Mouse (Mus musculus): ENCODE data around the gene Ralgds. TPM values are rescaled to one million over a fixed set of nuclear protein-coding genes. Genes with fewer than 3 reads are reported as not detected.

The Ralgds gene
- polyA plus RNA-seq, 1 experiment: 24.2 TPM

DNA sequence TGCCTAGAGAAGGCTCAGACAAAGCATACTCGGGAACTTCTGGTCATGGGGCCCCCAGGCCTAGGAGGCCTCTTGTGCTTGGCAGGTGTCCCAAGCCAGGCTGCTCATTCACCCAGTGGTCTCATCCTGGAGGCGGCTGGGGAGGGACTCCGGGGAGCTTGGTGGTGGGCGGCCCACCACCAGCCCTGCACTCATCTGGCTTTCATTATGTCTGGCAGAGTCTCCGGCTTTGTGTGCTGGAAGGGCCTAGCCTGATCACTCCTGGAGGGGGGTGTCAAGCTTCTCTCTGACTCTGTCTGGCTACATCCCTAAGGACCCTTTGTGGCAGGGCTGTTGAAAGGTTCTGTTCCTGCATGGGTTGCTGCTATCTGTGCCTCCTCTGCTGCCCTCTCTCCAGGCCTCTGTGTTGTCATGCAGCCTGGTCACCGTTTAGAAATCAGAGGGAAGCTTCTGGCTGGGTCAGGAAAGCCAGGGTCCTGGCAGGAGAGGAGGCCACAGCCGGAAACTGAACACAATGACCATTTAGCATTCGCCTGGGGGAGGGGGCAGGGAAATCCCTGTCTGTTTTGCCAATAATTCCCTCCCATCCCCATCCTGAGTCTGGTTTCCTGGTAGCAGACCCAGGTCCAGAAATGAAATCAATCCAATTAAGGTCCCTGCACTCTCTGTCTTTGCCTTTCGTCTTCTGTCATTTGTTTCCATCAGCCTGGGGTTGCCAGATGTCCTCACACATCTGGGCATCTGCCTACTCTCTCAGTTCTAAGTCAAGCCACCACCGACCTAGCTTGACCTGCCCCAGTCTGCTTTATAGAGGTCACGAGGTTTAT lies 21.7 kb downstream of the Ralgds start:
- Histone ChIP-seq H3ac (ENCODE audit: control insufficient read depth, insufficient read length) (no peak overlapping the region), H3K27me3 (ENCODE audit: control insufficient read depth, insufficient read depth, insufficient read length) (no peaks in the 10 kb centered on the region), H3K79me2 (ENCODE audit: control insufficient read depth, insufficient read depth) (no peaks in the 10 kb centered on the region), H3K36me3 (ENCODE audit: control insufficient read depth, insufficient read depth) (no peaks in the 10 kb centered on the region), H3K4me2 (ENCODE audit: low read depth) (peak overlapping the region; percentile 98), H3K4me3 (peak overlapping the region; percentile 31)
- no peak for TF ChIP-seq E2F4 (IDR thresholded peaks at IDR 0.05; ENCODE audit: insufficient read depth)

DNA sequence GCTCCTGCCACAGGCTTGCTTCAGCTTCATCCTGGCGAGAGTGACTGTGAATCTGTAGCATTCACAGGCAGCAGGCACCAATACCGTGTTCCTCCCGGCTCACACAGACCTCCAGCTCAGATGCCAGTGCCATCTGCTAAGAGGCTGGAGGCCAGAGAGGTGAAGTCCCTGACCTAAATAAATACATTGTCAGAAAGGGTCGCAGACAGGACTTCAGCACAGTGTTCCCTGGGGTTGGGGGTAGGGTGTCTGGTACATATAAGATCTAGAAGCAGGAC lies 22.3 kb downstream of the Ralgds start:
- TF ChIP-seq REST (IDR thresholded peaks at IDR 0.05; ENCODE audit: insufficient read depth, insufficient read length) (no peak), TCF12 (IDR thresholded peaks at IDR 0.05; ENCODE audit: insufficient read depth, poor library complexity, severe bottlenecking) (no peak), MAX (IDR thresholded peaks at IDR 0.05; ENCODE audit: low read depth) (no peak), E2F4 (IDR thresholded peaks at IDR 0.05; ENCODE audit: insufficient read depth) (no peak), SRF (IDR thresholded peaks at IDR 0.05; ENCODE audit: control insufficient read depth, insufficient read length, low read depth) (no peak), POLR2A (IDR thresholded peaks at IDR 0.05; ENCODE audit: insufficient read length, low read depth) (no peak), USF1 (IDR thresholded peaks at IDR 0.05; ENCODE audit: low read depth) (no peak), TCF3 (IDR thresholded peaks at IDR 0.05; ENCODE audit: insufficient read length, low read depth) (no peak)
- H3ac ChIP-seq (ENCODE audit: control insufficient read depth, insufficient read length): no peak overlapping the region
- peak overlapping the region; percentile 98 for H3K4me2 ChIP-seq (ENCODE audit: low read depth)
- no peaks in the 10 kb centered on the region for H3K79me2 ChIP-seq (ENCODE audit: control insufficient read depth, insufficient read depth)
- no peak overlapping the region for H3K4me3 ChIP-seq
- H3K36me3 ChIP-seq (ENCODE audit: control insufficient read depth, insufficient read depth): no peaks in the 10 kb centered on the region
- no peaks in the 10 kb centered on the region for H3K27me3 ChIP-seq (ENCODE audit: control insufficient read depth, insufficient read depth, insufficient read length)

DNA sequence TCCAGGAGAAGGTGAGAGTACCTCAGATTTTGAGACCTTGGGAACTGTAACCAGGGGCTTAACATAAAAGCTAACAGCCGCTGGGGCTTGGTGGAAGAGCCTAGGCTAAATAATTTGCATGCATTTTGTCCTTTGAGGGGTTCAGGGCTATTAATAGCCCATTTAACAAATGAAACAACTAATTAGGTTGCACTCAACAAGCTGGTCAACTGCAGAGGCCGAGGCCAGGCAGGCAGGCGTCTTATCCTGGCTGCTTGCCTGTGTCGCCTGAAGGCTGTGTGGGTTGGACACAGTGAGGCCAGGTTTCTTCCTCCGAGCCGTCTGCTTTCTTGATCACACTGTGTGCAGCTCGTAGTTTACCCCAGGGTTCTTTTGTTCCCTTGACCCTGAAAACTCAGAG lies 22.7 kb downstream of the Ralgds start:
- H3K27me3 ChIP-seq (ENCODE audit: control insufficient read depth, insufficient read depth, insufficient read length): no peaks in the 10 kb centered on the region
- H3K36me3 ChIP-seq (ENCODE audit: control insufficient read depth, insufficient read depth): no peaks in the 10 kb centered on the region
- H3K79me2 ChIP-seq (ENCODE audit: control insufficient read depth, insufficient read depth): no peaks in the 10 kb centered on the region
- peak overlapping the region; percentile 98 for H3K4me2 ChIP-seq (ENCODE audit: low read depth)
- no peak overlapping the region for H3K4me3 ChIP-seq
- H3ac ChIP-seq (ENCODE audit: control insufficient read depth, insufficient read length): no peak overlapping the region
- TF ChIP-seq POLR2A (IDR thresholded peaks at IDR 0.05; ENCODE audit: insufficient read length, low read depth) (no peak), MYOD1 (IDR thresholded peaks at IDR 0.05; ENCODE audit: control insufficient read depth in 1 of 3, insufficient read length in 2 of 3, low read depth in 2 of 3) (no peak), MAX (IDR thresholded peaks at IDR 0.05; ENCODE audit: low read depth) (no peak)

DNA sequence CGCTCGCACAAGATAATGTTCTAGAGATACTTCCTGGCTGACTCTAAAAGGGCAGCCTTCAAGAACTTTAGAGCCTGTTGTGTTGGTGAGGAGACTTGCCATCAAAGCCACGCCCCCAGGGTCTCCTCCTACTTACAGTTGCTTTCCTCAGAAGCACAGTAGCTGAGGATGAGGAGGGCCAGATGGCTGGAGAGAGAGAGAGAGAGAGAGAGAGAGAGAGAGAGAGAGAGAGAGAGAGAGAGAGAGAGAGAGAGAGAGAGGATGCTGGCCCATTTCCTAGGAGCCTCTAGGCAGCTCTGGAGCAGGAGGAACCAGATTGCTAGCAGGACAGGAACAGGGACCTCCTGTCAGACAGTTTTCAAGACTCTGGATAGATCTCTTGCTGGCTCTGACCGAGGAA lies 23.2 kb downstream of the Ralgds start:
- peak overlapping the region; percentile 14 for H3K4me2 ChIP-seq (ENCODE audit: low read depth)
- no peak overlapping the region for H3ac ChIP-seq (ENCODE audit: control insufficient read depth, insufficient read length)
- H3K36me3 ChIP-seq (ENCODE audit: control insufficient read depth, insufficient read depth): no peaks in the 10 kb centered on the region
- H3K79me2 ChIP-seq (ENCODE audit: control insufficient read depth, insufficient read depth): no peaks in the 10 kb centered on the region
- no peak for TF ChIP-seq TCF12 (IDR thresholded peaks at IDR 0.05; ENCODE audit: insufficient read depth, poor library complexity, severe bottlenecking)
- TF ChIP-seq E2F4 (IDR thresholded peaks at IDR 0.05; ENCODE audit: insufficient read depth): no peak
- no peak for TF ChIP-seq TCF3 (IDR thresholded peaks at IDR 0.05; ENCODE audit: insufficient read length, low read depth)
- TF ChIP-seq POLR2A (IDR thresholded peaks at IDR 0.05; ENCODE audit: insufficient read length, low read depth): no peak
- TF ChIP-seq USF1 (IDR thresholded peaks at IDR 0.05; ENCODE audit: low read depth): no peak
- TF ChIP-seq MAX (IDR thresholded peaks at IDR 0.05; ENCODE audit: low read depth): no peak
- TF ChIP-seq MYOG (IDR thresholded peaks at IDR 0.05; ENCODE audit: control insufficient read depth in 1 of 3, insufficient read depth in 1 of 3, insufficient read length in 2 of 3, low read depth in 2 of 3): no peak
- TF ChIP-seq POLR2AphosphoS2 (IDR thresholded peaks at IDR 0.05; ENCODE audit: insufficient read length, low read depth): no peak
- H3K27me3 ChIP-seq (ENCODE audit: control insufficient read depth, insufficient read depth, insufficient read length): no peaks in the 10 kb centered on the region
- H3K4me3 ChIP-seq: no peak overlapping the region

DNA sequence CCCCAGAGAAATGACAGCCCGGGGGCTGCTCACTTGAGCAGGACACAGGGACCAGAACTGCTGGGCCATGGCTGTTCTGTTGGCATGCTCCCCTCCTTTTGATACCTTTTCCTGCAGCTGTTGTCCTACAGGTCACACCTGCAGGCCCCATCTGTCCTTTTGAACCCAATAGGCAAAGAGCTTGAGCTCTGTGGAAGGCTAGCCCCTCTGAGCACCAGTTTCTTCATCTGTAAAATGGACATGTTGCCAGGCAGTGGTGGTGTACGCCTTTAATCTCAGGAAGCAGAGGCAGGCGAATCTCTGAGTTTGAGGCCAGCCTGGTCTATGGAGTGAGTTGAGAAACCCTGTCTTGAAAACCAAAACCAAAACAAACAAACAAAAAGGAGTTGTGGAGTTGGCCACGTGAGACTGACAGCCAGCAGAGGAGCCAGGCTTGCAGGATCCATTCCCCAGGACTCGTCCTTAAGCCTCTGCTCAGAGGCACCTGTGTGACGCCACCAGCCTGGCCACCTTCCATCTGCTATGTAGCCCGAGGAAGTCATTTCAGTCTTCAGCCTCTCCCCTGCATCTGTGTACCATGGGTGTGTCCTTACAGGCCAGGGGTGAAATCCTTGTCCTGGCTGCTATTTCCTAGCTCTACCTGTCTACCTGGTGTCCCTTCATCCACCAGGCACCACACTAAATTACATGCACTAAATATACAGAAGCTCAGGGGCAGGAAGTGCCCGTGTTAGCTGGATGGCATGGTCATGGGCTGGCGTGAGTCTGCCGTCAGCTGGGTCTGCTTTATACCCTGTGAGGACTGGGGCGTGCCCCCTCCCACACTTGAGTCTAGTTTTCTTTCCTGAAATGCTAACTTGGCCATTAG lies 24.1 kb downstream of the Ralgds start:
- Histone ChIP-seq H3K27me3 (ENCODE audit: control insufficient read depth, insufficient read depth, insufficient read length) (no peaks in the 10 kb centered on the region), H3K4me3 (no peak overlapping the region), H3ac (ENCODE audit: control insufficient read depth, insufficient read length) (no peak overlapping the region), H3K79me2 (ENCODE audit: control insufficient read depth, insufficient read depth) (no peaks in the 10 kb centered on the region), H3K4me2 (ENCODE audit: low read depth) (no peak overlapping the region), H3K36me3 (ENCODE audit: control insufficient read depth, insufficient read depth) (no peaks in the 10 kb centered on the region)
- no peak for TF ChIP-seq MYOD1 (IDR thresholded peaks at IDR 0.05; ENCODE audit: control insufficient read depth in 1 of 3, insufficient read length in 2 of 3, low read depth in 2 of 3)
- TF ChIP-seq TCF12 (IDR thresholded peaks at IDR 0.05; ENCODE audit: insufficient read depth, poor library complexity, severe bottlenecking): no peak
- TF ChIP-seq MYOG (IDR thresholded peaks at IDR 0.05; ENCODE audit: control insufficient read depth in 1 of 3, insufficient read depth in 1 of 3, insufficient read length in 2 of 3, low read depth in 2 of 3): no peak
- no peak for TF ChIP-seq CEBPB (IDR thresholded peaks at IDR 0.05; ENCODE audit: insufficient read depth, poor library complexity, severe bottlenecking)
- TF ChIP-seq REST (IDR thresholded peaks at IDR 0.05; ENCODE audit: insufficient read depth, insufficient read length): no peak
- TF ChIP-seq TCF3 (IDR thresholded peaks at IDR 0.05; ENCODE audit: insufficient read length, low read depth): no peak
- no peak for TF ChIP-seq POLR2A (IDR thresholded peaks at IDR 0.05; ENCODE audit: insufficient read length, low read depth)
- no peak for TF ChIP-seq E2F4 (IDR thresholded peaks at IDR 0.05; ENCODE audit: insufficient read depth)
- no peak for TF ChIP-seq USF1 (IDR thresholded peaks at IDR 0.05; ENCODE audit: low read depth)
- TF ChIP-seq POLR2AphosphoS2 (IDR thresholded peaks at IDR 0.05; ENCODE audit: insufficient read length, low read depth): no peak
- no peak for TF ChIP-seq MAX (IDR thresholded peaks at IDR 0.05; ENCODE audit: low read depth)
- TF ChIP-seq SRF (IDR thresholded peaks at IDR 0.05; ENCODE audit: control insufficient read depth, insufficient read length, low read depth): no peak

Data from myocyte (in vitro differentiated cells).